Mouse (Mus musculus) kidney, embryonic 15.5 days (tissue): ENCODE measurements at regions not wholly inside any gene's neighbourhood (a gene's known extent, or its start where the extent isn't known, plus 50 kb on each side); places are given as distances from the start of the nearest gene placed in this dataset.

Experiments used
- ATAC-seq: fragments of 200-750 bp; cut with Nextera tagmentation; replicated peaks from 2 replicates; pipeline ENCODE4 v1.8.0; 2017; ENCODE audit warnings: moderate TSS enrichment; ENCODE audit not compliant: low FRiP score
- H3K27ac ChIP-seq: fragments of 300-500 bp; sonication (generic); 2 replicates; pipeline ENCODE4 v1.5.1; 2015; ENCODE audit warnings: mild to moderate bottlenecking, inconsistent platforms
- H3K27me3 ChIP-seq: fragments of 300-500 bp; sonication (generic); 2 replicates; pipeline ENCODE4 v1.6.1; 2015; ENCODE audit warnings: inconsistent platforms
- H3K36me3 ChIP-seq: fragments of 300-500 bp; sonication (generic); 2 replicates; pipeline ENCODE4 v1.6.1; 2015; ENCODE audit warnings: inconsistent platforms
- H3K4me1 ChIP-seq: fragments of 300-500 bp; sonication (generic); 2 replicates; pipeline ENCODE4 v1.6.1; 2015; ENCODE audit warnings: inconsistent platforms
- H3K4me2 ChIP-seq: fragments of 300-500 bp; sonication (generic); 2 replicates; pipeline ENCODE4 v1.6.1; 2015; ENCODE audit warnings: moderate library complexity, mild to moderate bottlenecking, inconsistent platforms
- H3K4me3 ChIP-seq: fragments of 300-500 bp; sonication (generic); replicated peaks from 2 replicates; pipeline ENCODE4 v1.5.1; 2015; ENCODE audit warnings: mild to moderate bottlenecking, inconsistent platforms
- H3K9ac ChIP-seq: fragments of 300-500 bp; sonication (generic); 2 replicates; pipeline ENCODE4 v1.6.1; 2015; ENCODE audit warnings: mild to moderate bottlenecking, inconsistent platforms
- H3K9me3 ChIP-seq: fragments of 300-500 bp; sonication (generic); replicated peaks from 2 replicates; pipeline ENCODE4 v1.6.1; 2016; ENCODE audit warnings: inconsistent platforms
- WGBS: fragments of 180-500 bp; shearing (Covaris S2); methylation state at CpG from one replicate; pipeline ENCODE4 v1.1.7; 2015; ENCODE audit warnings: mixed read lengths; 5-methylcytosine and 5-hydroxymethylcytosine counted together

DNA sequence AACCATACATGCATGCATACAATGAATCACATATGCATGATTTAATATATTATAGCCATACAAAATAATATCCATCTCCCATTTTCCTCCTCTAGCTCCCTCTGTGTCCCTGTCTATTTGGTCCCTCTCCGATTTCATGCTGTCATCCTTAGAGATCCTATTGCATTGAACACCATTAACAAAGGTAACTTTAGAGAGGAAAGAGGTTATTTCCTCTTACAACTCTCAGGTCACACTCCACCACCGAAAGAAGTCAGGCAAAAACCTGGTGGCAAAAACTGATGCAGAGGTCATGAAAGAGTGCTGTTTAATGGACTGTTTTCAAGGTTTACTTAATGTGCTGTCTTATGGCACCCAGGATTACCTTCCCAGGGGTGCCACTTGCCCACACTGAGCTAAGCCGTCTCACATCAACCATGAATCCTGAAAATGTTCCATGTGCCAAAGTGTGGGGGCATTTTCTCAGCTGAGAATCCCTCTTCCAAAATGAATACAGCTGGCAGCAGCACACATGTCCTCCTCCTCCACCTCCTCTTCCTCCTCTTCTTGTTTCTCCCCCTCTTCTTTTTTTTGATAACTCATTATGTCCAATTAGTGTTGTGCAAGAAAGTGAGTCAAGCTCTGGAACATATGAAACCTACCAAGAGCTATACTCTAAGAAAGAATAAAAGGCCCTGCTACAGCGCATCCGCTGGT is 212.4 kb downstream of the Efhb start:
- no peak overlapping the region for H3K4me3 ChIP-seq
- WGBS: 62% methylated on average over 5 of the region's 5 CpGs
- ATAC-seq: peak; percentile 56; the same call in 1 of the 2 replicates
- no peaks in the 10 kb centered on the region for H3K4me1 ChIP-seq
- H3K9me3 ChIP-seq: no peaks in the 10 kb centered on the region
- no peaks in the 10 kb centered on the region for H3K27me3 ChIP-seq
- H3K27ac ChIP-seq: no peak overlapping the region
- no peaks in the 10 kb centered on the region for H3K36me3 ChIP-seq
- H3K9ac ChIP-seq: no peak overlapping the region
- no peak overlapping the region for H3K4me2 ChIP-seq

DNA sequence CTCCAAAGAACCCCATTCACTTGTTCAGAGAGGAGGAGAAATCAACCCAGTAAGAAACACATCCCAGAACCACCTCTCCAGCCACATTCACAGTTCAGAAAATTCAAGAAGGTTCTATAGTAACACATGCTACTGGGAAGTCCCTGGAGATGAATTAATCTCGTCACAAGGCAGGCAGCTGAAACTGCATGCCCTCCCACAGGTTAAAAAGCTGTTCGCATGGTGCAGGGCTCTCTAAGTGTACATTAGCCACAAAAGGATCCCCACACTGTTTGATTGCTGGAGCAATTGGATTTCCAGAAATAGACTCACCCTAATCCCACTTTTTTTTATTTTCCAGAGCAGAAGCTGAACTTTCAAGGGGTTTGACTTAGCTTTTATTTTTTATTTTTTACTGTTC is 214.6 kb downstream of the Efhb start:
- no peak overlapping the region for H3K9ac ChIP-seq
- ATAC-seq: no peak
- no peaks in the 10 kb centered on the region for H3K36me3 ChIP-seq
- no peak overlapping the region for H3K27ac ChIP-seq
- H3K4me1 ChIP-seq: no peaks in the 10 kb centered on the region
- H3K4me3 ChIP-seq: no peak overlapping the region
- no peak overlapping the region for H3K4me2 ChIP-seq
- H3K9me3 ChIP-seq: no peaks in the 10 kb centered on the region
- 22% methylated on average over 2 of the region's 2 CpGs for WGBS
- no peaks in the 10 kb centered on the region for H3K27me3 ChIP-seq

DNA sequence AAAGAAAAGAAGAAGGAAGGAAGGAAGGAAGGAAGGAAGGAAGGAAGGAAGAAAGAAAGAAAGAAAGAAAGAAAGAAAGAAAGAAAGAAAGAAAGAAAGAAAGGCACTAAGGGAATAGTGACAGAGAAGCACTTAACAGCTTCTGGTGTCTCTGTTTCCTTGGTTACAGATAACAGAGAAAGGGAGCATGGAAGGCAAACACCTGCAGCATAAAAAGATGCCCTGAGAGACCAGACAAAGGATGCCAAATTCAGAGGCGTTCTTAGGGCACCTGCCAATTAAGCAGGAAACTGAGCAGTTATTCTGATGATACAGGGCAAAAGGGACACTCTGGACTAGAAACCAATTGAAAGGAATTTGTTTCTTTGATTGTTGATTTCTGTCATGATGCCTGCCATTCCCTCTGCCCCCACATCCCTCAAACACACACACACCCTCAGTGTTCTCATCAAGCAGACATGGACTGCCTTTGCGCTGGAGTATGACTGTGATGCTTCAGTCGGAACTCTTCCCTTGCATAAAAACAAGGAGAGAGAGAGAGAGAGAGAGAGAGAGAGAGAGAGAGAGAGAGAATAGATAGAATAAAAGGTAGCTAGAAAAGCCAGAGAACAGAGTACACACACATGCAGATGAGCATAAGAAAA is 215.4 kb downstream of the Efhb start:
- H3K9me3 ChIP-seq: no peaks in the 10 kb centered on the region
- WGBS: 72% methylated on average over 3 of the region's 3 CpGs
- H3K27ac ChIP-seq: no peak overlapping the region
- no peaks in the 10 kb centered on the region for H3K27me3 ChIP-seq
- no peaks in the 10 kb centered on the region for H3K36me3 ChIP-seq
- no peak overlapping the region for H3K4me3 ChIP-seq
- H3K4me2 ChIP-seq: no peak overlapping the region
- ATAC-seq: no peak
- no peaks in the 10 kb centered on the region for H3K4me1 ChIP-seq
- no peak overlapping the region for H3K9ac ChIP-seq

DNA sequence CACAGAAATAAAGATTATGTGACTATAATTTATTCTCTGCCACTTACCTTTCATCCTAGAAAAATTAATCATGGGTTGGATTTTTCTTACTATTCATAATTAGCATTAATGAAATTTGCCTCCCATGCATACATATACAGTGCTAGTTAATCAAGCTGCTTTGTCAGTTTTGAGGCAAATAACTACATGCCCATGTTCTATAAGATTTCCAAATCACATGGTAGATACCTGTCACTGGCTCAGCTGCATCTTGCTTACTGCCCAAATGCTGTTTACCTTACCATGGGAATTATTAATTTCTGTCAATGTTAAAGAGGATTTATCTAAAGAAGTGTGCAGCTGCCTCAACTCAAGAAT is 252.7 kb downstream of the Efhb start:
- H3K27me3 ChIP-seq: no peaks in the 10 kb centered on the region
- no peak overlapping the region for H3K9ac ChIP-seq
- H3K27ac ChIP-seq: no peak overlapping the region
- no peak overlapping the region for H3K4me2 ChIP-seq
- no peak overlapping the region for H3K4me3 ChIP-seq
- ATAC-seq: no peak
- H3K9me3 ChIP-seq: no peaks in the 10 kb centered on the region
- H3K4me1 ChIP-seq: no peaks in the 10 kb centered on the region
- no peaks in the 10 kb centered on the region for H3K36me3 ChIP-seq

DNA sequence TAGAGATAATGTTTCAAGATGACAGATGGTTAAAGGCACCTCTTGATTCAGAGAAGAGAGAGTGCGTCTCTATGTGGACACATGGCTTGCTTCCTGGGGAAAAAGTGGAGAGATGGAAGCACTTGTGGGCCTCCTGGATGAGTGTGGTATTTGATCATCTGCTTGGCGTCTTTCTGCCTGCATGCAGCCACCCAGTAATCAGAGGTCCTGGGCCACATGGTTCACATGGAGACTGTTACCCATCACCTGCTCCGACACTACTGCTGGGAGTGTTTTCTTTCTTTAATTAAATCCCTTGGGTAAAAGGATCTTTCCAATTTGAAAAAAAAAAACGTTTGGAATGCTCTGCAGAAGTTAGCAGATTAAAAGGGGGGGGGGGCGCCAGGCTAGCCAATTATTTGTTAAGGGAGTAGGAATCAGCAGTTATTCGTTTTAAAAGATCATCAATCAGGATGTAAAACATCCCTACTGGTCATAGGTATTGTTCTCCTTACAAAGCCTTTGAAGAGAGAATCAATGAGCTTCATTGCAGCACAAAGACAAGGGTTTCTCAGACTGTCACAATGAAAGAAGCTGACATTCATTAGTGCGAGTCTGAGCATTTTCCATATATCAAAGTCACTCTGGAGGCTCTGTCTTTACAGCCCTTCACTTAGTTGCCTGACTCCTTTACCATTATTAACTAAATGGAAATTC is 253.3 kb downstream of the Efhb start:
- H3K36me3 ChIP-seq: no peaks in the 10 kb centered on the region
- H3K27me3 ChIP-seq: no peaks in the 10 kb centered on the region
- H3K9me3 ChIP-seq: no peaks in the 10 kb centered on the region
- ATAC-seq: no peak
- no peak overlapping the region for H3K4me2 ChIP-seq
- no peak overlapping the region for H3K9ac ChIP-seq
- H3K27ac ChIP-seq: no peak overlapping the region
- no peak overlapping the region for H3K4me3 ChIP-seq
- H3K4me1 ChIP-seq: no peaks in the 10 kb centered on the region
- 19% methylated on average over 7 of the region's 7 CpGs for WGBS
